Mouse (Mus musculus): ENCODE data around the gene Myrfl.

- TF ChIP-seq CTCF (IDR thresholded peaks at IDR 0.05) (no peak), EP300 (IDR thresholded peaks at IDR 0.05) (no peak)
Measured at GRCm38 (mm10) chr10:116796066-116796465, 100.7 kb downstream of the Myrfl start.

Data from lung, postnatal 0 days (tissue).